Mouse (Mus musculus) ES-E14 (cell line): ENCODE measurements at regions not wholly inside any gene's neighbourhood (a gene's known extent, or its start where the extent isn't known, plus 50 kb on each side); places are given as distances from the start of the nearest gene placed in this dataset.

Source experiments
- DNase-seq: peaks from one replicate; pipeline ENCODE4 v3.0.0-alpha.2; 2013; ENCODE audit warnings: low read depth, low spot score
- H3K27ac ChIP-seq: 2 replicates; pipeline ENCODE4 v1.5.1; 2012; ENCODE audit warnings: low read depth, mild to moderate bottlenecking, low read length, moderate library complexity, mixed read lengths; ENCODE audit not compliant: poor library complexity, insufficient read depth, severe bottlenecking
- H3K36me3 ChIP-seq: 2 replicates; pipeline ENCODE4 v1.6.1; 2012; ENCODE audit warnings: mild to moderate bottlenecking, low read length, moderate library complexity, mixed read lengths; ENCODE audit not compliant: control insufficient read depth, poor library complexity, insufficient read depth, severe bottlenecking
- H3K4me1 ChIP-seq, 2 experiments: fragments of 150-350 bp in 1 of 2; sonication (generic) in 1 of 2; 2 replicates each; pipeline ENCODE4 v1.6.1; 2012; ENCODE audit warnings: low read length in 2 of 2, mild to moderate bottlenecking in 1 of 2, mixed read lengths in 1 of 2; ENCODE audit not compliant: control insufficient read depth in 2 of 2, insufficient read depth in 2 of 2, poor library complexity in 1 of 2
- H3K4me3 ChIP-seq, 2 experiments: fragments of 150-350 bp in 1 of 2; sonication (generic) in 1 of 2; 2 replicates each; pipeline ENCODE4 v1.5.1; 2012; ENCODE audit warnings: low read length in 2 of 2, low read depth in 1 of 2, mild to moderate bottlenecking in 1 of 2, mixed read lengths in 1 of 2; ENCODE audit not compliant: insufficient read depth in 1 of 2, poor library complexity in 1 of 2, severe bottlenecking in 1 of 2
- H3K9ac ChIP-seq: 2 replicates; pipeline ENCODE4 v1.6.1; 2012; ENCODE audit warnings: low read depth, mild to moderate bottlenecking, low read length, mixed read lengths; ENCODE audit not compliant: poor library complexity, insufficient read depth, severe bottlenecking
- H3K9me3 ChIP-seq: fragments of 150-350 bp; sonication (generic); 2 replicates; pipeline ENCODE4 v1.6.1; 2012; ENCODE audit warnings: low read depth, mild to moderate bottlenecking, low read length; ENCODE audit not compliant: control insufficient read depth, insufficient read depth
- CHD2 ChIP-seq: IDR thresholded peaks from 2 replicates; pipeline ENCODE4 v1.6.1; 2014; ENCODE audit warnings: mild to moderate bottlenecking, low read depth, low read length, inconsistent platforms
- HCFC1 ChIP-seq: IDR thresholded peaks from 2 replicates; pipeline ENCODE4 v1.6.1; 2012; ENCODE audit warnings: low read length, inconsistent platforms, borderline replicate concordance; ENCODE audit not compliant: insufficient read depth
- MAFK ChIP-seq: IDR thresholded peaks from 2 replicates; pipeline ENCODE4 v1.6.1; 2014; ENCODE audit warnings: mild to moderate bottlenecking, low read depth, low read length, inconsistent platforms; ENCODE audit not compliant: insufficient read depth
- ZC3H11A ChIP-seq: IDR thresholded peaks from 2 replicates; pipeline ENCODE4 v1.6.1; 2012; ENCODE audit warnings: low read depth, mild to moderate bottlenecking, inconsistent platforms, low read length, borderline replicate concordance
- ZNF384 ChIP-seq: IDR thresholded peaks from 2 replicates; pipeline ENCODE4 v1.6.1; 2012; ENCODE audit warnings: low read depth, low read length, inconsistent platforms
- in situ Hi-C, 2 experiments: fragments of 600-800 bp; cut with MboI; formaldehyde crosslinking; loops; one replicate each; pipeline ENCODE4 v1.15.1; 2025; ENCODE audit warnings: low sequenced_read_pairs in 2 of 2, inconsistent platforms in 1 of 2; ENCODE audit not compliant: unreplicated experiment in 2 of 2

GRCm38 (mm10) chr13:101112176-101112575 is 278.9 kb upstream of the Slc30a5 start:
- TF ChIP-seq ZNF384 (no peak), CHD2 (no peak), MAFK (no peak), HCFC1 (no peak), ZC3H11A (no peak)
- in situ Hi-C loops, result no loop called here
- Histone ChIP-seq H3K4me3 (no peak overlapping the region), H3K9me3 (no peaks in the 10 kb centered on the region), H3K9ac (no peak overlapping the region), H3K4me1 (no peaks in the 10 kb centered on the region), H3K36me3 (no peaks in the 10 kb centered on the region), H3K27ac (no peak overlapping the region)
- no peak for DNase-seq

DNA sequence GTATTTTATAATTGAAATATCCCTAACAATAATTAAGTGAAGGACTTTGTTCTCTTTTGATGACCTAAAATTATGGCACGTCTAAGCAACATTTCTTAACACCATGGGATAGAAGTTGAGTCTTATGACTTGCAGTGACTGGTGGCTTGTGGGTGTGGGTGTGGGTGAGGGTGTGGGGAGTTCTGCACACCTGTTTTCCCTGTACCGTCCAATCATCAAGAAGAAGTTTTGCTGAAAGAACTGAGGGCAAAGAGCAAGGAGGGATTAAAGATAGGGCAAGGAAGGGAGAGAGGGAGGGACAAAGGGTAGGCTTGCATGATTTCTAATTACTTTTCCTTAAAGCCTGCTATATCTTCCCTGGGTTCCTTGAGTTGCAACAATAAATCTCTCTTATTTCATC is 278.5 kb upstream of the Slc30a5 start:
- Histone ChIP-seq H3K27ac (no peak overlapping the region), H3K4me3 (no peak overlapping the region), H3K36me3 (no peaks in the 10 kb centered on the region), H3K9me3 (no peaks in the 10 kb centered on the region), H3K4me1 (no peaks in the 10 kb centered on the region), H3K9ac (no peak overlapping the region)
- in situ Hi-C loops, result no loop called here
- DNase-seq, result no peak
- TF ChIP-seq ZNF384 (no peak), MAFK (no peak)

DNA sequence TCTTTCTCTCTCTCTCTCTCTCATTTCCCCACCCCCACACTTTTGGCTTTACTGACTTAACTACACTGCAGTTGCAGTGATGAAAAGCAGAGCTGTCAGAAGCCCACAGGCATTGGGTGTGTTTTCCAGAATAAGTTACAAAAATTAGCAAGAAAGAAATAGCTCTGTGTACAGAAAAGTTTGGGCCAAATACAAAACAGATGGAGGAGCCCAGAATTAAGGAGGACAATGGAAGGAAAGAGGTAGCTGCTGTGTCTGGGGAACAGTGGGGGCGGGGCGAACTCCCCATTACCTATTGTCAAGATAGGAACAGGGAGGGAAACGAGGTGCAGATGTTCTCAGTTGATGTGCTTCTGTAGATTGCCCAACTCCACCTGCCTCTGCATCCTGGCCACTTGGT is 267.4 kb upstream of the Slc30a5 start:
- Histone ChIP-seq H3K4me1 (no peaks in the 10 kb centered on the region), H3K9ac (no peak overlapping the region), H3K4me3 (no peak overlapping the region), H3K36me3 (no peaks in the 10 kb centered on the region), H3K27ac (no peak overlapping the region), H3K9me3 (no peaks in the 10 kb centered on the region)
- in situ Hi-C loops, result no loop called here
- no peak for DNase-seq
- TF ChIP-seq ZNF384 (no peak), CHD2 (no peak), HCFC1 (no peak), ZC3H11A (no peak), MAFK (no peak)

DNA sequence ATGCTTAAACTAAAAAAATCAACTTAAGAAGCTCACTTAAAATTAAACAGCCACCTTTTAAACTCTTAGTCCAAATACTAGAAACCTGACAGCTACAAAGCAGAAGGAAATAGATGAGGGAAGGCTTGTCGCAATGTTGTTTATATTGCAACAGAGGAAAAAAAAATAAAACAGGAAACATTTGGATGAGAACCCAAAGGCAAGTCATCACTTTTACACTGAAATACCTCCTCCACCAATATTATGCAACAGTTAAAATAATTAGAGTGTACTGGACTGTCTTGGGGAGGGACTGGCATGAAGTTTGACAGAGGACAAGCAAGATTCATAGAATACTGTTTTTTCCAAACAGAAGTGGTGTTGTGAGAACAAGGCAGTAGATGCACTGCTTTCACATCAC is 263.6 kb upstream of the Slc30a5 start:
- Histone ChIP-seq H3K4me3 (no peak overlapping the region), H3K9ac (no peak overlapping the region), H3K27ac (no peak overlapping the region), H3K9me3 (no peaks in the 10 kb centered on the region), H3K36me3 (no peaks in the 10 kb centered on the region), H3K4me1 (no peaks in the 10 kb centered on the region)
- no peak for DNase-seq
- no peak for TF ChIP-seq ZC3H11A
- no peak for TF ChIP-seq CHD2
- no peak for TF ChIP-seq HCFC1
- TF ChIP-seq ZNF384, result no peak
- no peak for TF ChIP-seq MAFK
- in situ Hi-C loops, result no loop called here

DNA sequence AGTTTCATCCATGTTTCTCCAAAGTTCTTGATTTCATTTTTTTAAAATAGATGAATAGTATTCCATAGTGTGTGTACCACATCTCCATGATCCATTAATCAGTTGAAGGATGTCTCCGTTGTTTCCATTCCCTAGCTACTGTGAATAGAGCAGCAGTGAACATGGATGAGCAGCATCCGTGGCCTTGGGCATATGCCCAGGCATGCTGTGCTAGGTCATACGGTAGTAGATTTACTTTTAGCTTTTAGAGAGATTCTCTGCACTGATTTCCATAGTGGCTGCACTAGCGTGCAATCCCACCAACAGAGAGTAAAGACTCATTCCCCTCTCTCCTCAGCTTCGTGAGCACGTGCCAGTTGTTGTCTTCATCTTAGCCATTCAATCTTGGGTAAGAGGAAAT is 263.0 kb upstream of the Slc30a5 start:
- Histone ChIP-seq H3K9me3 (no peaks in the 10 kb centered on the region), H3K4me1 (no peaks in the 10 kb centered on the region), H3K9ac (no peak overlapping the region), H3K27ac (no peak overlapping the region), H3K36me3 (no peaks in the 10 kb centered on the region), H3K4me3 (no peak overlapping the region)
- TF ChIP-seq HCFC1, result no peak
- no peak for TF ChIP-seq ZC3H11A
- TF ChIP-seq ZNF384, result no peak
- TF ChIP-seq MAFK, result no peak
- TF ChIP-seq CHD2, result no peak
- no peak for DNase-seq
- in situ Hi-C loops, result no loop called here
